Mouse (Mus musculus) embryonic facial prominence, embryonic 13.5 days (tissue): ENCODE measurements around the gene Psme1. TPM values are rescaled to one million over a fixed set of nuclear protein-coding genes. Genes with fewer than 3 reads are reported as not detected.
A peak's percentile ranks its signal among the peaks of the same experiment; 100 is the strongest.

ENCODE experiments used
- ATAC-seq: fragments of 200-750 bp; cut with Nextera tagmentation; 2 replicates; pipeline ENCODE4 v1.8.0; 2017; ENCODE audit warnings: low read depth; ENCODE audit not compliant: insufficient number of reproducible peaks, insufficient read depth, low FRiP score, low TSS enrichment
- H3K27ac ChIP-seq: fragments of 300-500 bp; sonication (generic); 2 replicates; pipeline ENCODE4 v1.5.1; 2015; ENCODE audit warnings: moderate library complexity, mild to moderate bottlenecking, inconsistent platforms
- H3K27me3 ChIP-seq: fragments of 300-500 bp; sonication (generic); 2 replicates; pipeline ENCODE4 v1.6.1; 2015; ENCODE audit warnings: mild to moderate bottlenecking, inconsistent platforms
- H3K36me3 ChIP-seq: fragments of 300-500 bp; sonication (generic); 2 replicates; pipeline ENCODE4 v1.6.1; 2015; ENCODE audit warnings: mild to moderate bottlenecking, inconsistent platforms
- H3K4me1 ChIP-seq: fragments of 300-500 bp; sonication (generic); 2 replicates; pipeline ENCODE4 v1.6.1; 2015; ENCODE audit warnings: inconsistent platforms
- H3K4me2 ChIP-seq: fragments of 300-500 bp; sonication (generic); 2 replicates; pipeline ENCODE4 v1.6.1; 2015; ENCODE audit warnings: moderate library complexity, mild to moderate bottlenecking, inconsistent platforms
- H3K4me3 ChIP-seq: fragments of 300-500 bp; sonication (generic); 2 replicates; pipeline ENCODE4 v1.5.1; 2015; ENCODE audit warnings: mild to moderate bottlenecking, inconsistent platforms
- H3K9ac ChIP-seq: fragments of 300-500 bp; sonication (generic); 2 replicates; pipeline ENCODE4 v1.6.1; 2015; ENCODE audit warnings: mild to moderate bottlenecking, inconsistent platforms
- H3K9me3 ChIP-seq: fragments of 300-500 bp; sonication (generic); 2 replicates; pipeline ENCODE4 v1.6.1; 2016; ENCODE audit warnings: inconsistent platforms
- WGBS: fragments of 180-500 bp; shearing (Covaris S2); methylation state at CpG from one replicate; pipeline ENCODE4 v1.1.7; 2015; ENCODE audit warnings: mixed read lengths; 5-methylcytosine and 5-hydroxymethylcytosine counted together
- polyA plus RNA-seq: library from polyadenylated mRNA; unstranded; fragments of >200 nt; fragmentation: Nextera tagmentation; extraction: Ambion mirVana; gene quantifications from 2 replicates; pipeline ENCODE4 v1.2.1, GENCODE M21; 2015

The Psme1 gene
- polyA plus RNA-seq, 1 experiment from 2014 or later, result 152 TPM

GRCm38 (mm10) chr14:55604823-55605222 lies 26.9 kb downstream of the Psme1 start:
- Histone ChIP-seq H3K27ac (peak overlapping the region; percentile 72; the same call in 1 of the 2 replicates), H3K4me3 (no peak overlapping the region), H3K27me3 (no peaks in the 10 kb centered on the region), H3K4me1 (peaks cover 15% of the 10 kb centered on the region), H3K9ac (no peak overlapping the region), H3K9me3 (no peaks in the 10 kb centered on the region), H3K36me3 (peaks cover 78% of the 10 kb centered on the region), H3K4me2 (peak overlapping the region; percentile 62)
- WGBS, result 78% methylated on average over 11 of the region's 11 CpGs
- no peak for ATAC-seq

- ATAC-seq, result no peak
- peaks cover 15% of the 10 kb centered on the region for H3K4me1 ChIP-seq
- no peak overlapping the region for H3K27ac ChIP-seq
- WGBS, result 89% methylated on average over 16 of the region's 16 CpGs
- no peak overlapping the region for H3K9ac ChIP-seq
- peaks cover 69% of the 10 kb centered on the region for H3K36me3 ChIP-seq
- no peak overlapping the region for H3K4me3 ChIP-seq
- H3K9me3 ChIP-seq, result no peaks in the 10 kb centered on the region
- no peaks in the 10 kb centered on the region for H3K27me3 ChIP-seq
- H3K4me2 ChIP-seq, result no peak overlapping the region
These were observed 28.0 kb downstream of the Psme1 start for GRCm38 (mm10) chr14:55605743-55606459.

- H3K27ac ChIP-seq, result no peak overlapping the region
- WGBS, result 97% methylated on average over 6 of the region's 6 CpGs
- H3K4me1 ChIP-seq, result peaks cover 12% of the 10 kb centered on the region
- H3K9me3 ChIP-seq, result no peaks in the 10 kb centered on the region
- no peaks in the 10 kb centered on the region for H3K27me3 ChIP-seq
- no peak for ATAC-seq
- H3K36me3 ChIP-seq, result peaks cover 45% of the 10 kb centered on the region
- H3K4me2 ChIP-seq, result no peak overlapping the region
- 0 out of 2 replicates have a peak overlapping the region, but pooled peaks have one; percentile 12 for H3K9ac ChIP-seq
- no peak overlapping the region for H3K4me3 ChIP-seq
These were observed 30.4 kb downstream of the Psme1 start for GRCm38 (mm10) chr14:55608339-55608738.

DNA sequence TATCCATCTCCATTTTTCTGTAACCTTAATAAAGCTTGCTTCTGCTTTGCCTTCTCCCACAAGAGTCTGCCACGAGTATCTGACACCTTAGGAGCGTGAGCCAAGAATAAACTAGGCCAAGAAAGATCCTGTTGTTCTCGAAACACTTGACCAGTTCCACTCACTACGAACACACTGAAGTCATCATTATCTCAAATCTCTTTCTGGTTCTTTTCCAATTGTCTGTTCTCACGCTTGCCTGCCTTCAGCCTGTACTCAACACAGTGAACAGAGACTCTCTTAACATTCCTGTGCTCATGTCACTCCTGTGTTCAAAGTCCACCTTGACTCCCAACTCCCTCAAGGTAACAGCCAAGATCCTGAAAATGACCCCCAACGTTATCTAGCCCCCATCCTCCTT lies 35.4 kb downstream of the Psme1 start:
- no peaks in the 10 kb centered on the region for H3K9me3 ChIP-seq
- no peak overlapping the region for H3K4me3 ChIP-seq
- peaks cover under 1% of the 10 kb centered on the region; the same call in 1 of the 2 replicates for H3K4me1 ChIP-seq
- WGBS, result 69% methylated on average over 6 of the region's 6 CpGs
- ATAC-seq, result no peak
- no peak overlapping the region for H3K9ac ChIP-seq
- H3K27ac ChIP-seq, result no peak overlapping the region
- peaks cover 16% of the 10 kb centered on the region for H3K36me3 ChIP-seq
- H3K27me3 ChIP-seq, result no peaks in the 10 kb centered on the region
- no peak overlapping the region for H3K4me2 ChIP-seq

DNA sequence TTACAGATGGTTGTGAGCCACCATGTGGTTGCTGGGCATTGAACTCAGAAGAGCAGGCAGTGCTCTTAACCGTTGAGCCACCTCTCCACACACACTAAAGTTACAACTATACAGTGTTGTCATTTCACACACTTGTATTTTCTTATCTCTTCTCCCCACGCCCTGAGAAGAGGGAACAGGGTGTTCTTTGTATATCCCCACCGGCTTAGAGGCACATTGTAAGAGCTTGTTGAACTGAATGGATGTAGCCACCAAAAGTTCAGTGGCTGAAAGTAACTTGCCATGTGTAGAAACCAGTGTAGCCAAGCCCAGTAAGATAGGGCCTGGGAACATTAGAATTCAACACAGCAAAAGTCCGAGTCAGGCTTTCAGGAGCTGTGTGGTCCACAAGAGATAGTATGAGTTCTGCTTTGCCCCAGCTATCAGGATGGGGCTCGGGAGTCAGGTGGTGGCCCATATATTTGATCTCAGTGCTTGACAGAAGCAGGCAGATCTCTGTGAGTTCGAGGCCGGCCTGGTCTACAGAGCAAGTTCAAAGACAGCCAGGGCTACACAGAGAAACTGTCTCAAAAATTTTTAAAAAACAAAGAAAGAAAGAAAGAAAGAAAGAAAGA lies 36.7 kb downstream of the Psme1 start:
- H3K27ac ChIP-seq, result no peak overlapping the region
- peaks cover 3% of the 10 kb centered on the region; the same call in 1 of the 2 replicates for H3K36me3 ChIP-seq
- no peak for ATAC-seq
- no peak overlapping the region for H3K4me3 ChIP-seq
- no peak overlapping the region for H3K9ac ChIP-seq
- WGBS, result 77% methylated on average over 7 of the region's 7 CpGs
- no peaks in the 10 kb centered on the region for H3K9me3 ChIP-seq
- peaks cover 6% of the 10 kb centered on the region; the same call in 1 of the 2 replicates for H3K4me1 ChIP-seq
- H3K27me3 ChIP-seq, result no peaks in the 10 kb centered on the region
- no peak overlapping the region for H3K4me2 ChIP-seq

GRCm38 (mm10) chr14:55615876-55616275 lies 38.0 kb downstream of the Psme1 start:
- no peak for ATAC-seq
- Histone ChIP-seq H3K36me3 (no peaks in the 10 kb centered on the region), H3K27ac (no peak overlapping the region), H3K4me2 (no peak overlapping the region), H3K9ac (no peak overlapping the region), H3K27me3 (no peaks in the 10 kb centered on the region), H3K4me3 (no peak overlapping the region), H3K9me3 (no peaks in the 10 kb centered on the region), H3K4me1 (peaks cover 6% of the 10 kb centered on the region; the same call in 1 of the 2 replicates)
- WGBS, result 38% methylated on average over 2 of the region's 2 CpGs

DNA sequence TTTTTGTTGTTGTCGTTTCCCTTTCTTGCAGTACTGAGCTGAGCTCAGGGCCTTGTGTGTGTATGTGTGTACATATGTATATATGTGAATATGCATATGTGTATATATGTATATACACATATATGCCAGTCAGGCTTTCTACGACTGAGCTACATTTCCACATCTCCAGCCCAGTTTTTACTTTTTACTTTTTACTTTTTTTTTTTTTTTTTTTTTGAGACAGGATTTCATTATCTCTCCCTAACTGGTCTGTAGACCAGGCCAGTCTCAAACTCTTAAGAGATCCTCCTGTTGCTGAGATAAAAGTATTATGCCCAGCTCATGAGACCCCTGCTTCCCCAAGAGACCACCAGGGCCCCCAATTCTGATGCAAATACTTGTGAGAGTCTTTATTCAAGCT lies 38.9 kb downstream of the Psme1 start:
- WGBS, result 75% methylated on average over 2 of the region's 2 CpGs
- no peak for ATAC-seq
- H3K4me3 ChIP-seq, result no peak overlapping the region
- no peak overlapping the region for H3K9ac ChIP-seq
- peaks cover 6% of the 10 kb centered on the region; the same call in 1 of the 2 replicates for H3K4me1 ChIP-seq
- H3K36me3 ChIP-seq, result no peaks in the 10 kb centered on the region
- H3K27me3 ChIP-seq, result no peaks in the 10 kb centered on the region
- H3K9me3 ChIP-seq, result no peaks in the 10 kb centered on the region
- H3K27ac ChIP-seq, result no peak overlapping the region
- H3K4me2 ChIP-seq, result no peak overlapping the region

DNA sequence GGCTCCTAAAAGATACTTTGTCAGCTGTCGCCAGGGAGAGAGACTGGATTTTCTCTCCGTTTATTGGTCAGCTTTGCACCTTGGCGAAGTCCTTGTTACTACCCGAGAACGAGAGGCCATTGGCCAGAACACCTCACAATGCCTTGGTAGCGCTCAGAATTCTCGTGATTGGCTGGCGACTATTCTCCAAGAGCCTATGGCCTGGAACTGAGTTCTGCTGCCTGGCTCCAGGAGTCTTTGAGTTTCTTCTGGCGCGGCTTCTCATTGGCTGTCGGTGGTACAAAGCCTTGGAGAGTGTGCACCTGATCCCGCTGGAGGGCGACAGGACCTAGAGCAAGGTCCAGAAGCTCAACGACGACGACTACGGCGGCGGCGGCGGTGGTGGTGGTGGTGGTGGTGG lies 39.9 kb downstream of the Psme1 start, which contains the start of gene Rec8:
TSS of gene Rec8 (plus strand) at position 216 of the 400 bp plus-strand sequence.
- H3K9me3 ChIP-seq, result no peaks in the 10 kb centered on the region
- no peaks in the 10 kb centered on the region for H3K27me3 ChIP-seq
- H3K4me1 ChIP-seq, result peaks cover 6% of the 10 kb centered on the region; the same call in 1 of the 2 replicates
- no peaks in the 10 kb centered on the region for H3K36me3 ChIP-seq
- WGBS, result 27% methylated on average over 21 of the region's 21 CpGs
- H3K4me3 ChIP-seq, result peak within 1 kb of the TSS; percentile 11
- no peak for ATAC-seq
- peak within 1 kb of the TSS; percentile 46; the same call in 1 of the 2 replicates for H3K9ac ChIP-seq
- H3K27ac ChIP-seq, result no peak within 1 kb of the TSS
- peak within 1 kb of the TSS; percentile 44 for H3K4me2 ChIP-seq

DNA sequence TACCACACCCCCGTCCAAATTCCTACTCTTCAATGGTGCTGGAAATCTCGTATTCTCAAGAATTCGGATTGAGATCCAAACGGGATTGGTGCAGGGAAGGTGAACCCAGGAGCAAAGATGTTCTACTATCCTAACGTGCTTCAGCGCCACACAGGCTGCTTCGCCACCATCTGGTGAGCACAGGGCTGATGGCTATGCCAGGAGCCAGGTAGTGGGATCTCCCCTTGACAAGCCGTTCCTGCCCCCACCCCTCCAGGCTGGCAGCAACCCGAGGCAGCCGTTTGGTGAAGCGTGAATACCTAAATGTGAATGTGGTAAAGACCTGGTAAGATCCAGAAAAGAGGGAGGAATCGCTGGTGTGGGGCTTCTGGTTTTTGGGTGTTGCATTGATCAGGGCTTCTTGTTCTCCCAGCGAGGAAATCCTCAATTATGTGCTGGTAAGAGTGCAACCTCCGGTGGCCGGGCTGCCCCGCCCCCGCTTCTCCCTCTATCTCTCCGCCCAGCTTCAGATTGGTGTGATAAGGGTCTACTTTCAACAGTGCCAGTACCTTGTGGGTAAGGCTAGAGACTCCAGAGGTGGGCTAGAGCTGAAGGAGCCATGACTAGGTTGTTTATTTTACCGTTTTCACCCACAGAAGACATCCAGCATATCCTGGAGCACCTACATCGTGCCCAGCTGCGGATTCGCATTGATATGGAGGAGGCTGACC lies 40.7 kb downstream of the Psme1 start:
- no peaks in the 10 kb centered on the region for H3K27me3 ChIP-seq
- H3K4me3 ChIP-seq, result peak overlapping the region; percentile 11
- peak overlapping the region; percentile 44 for H3K4me2 ChIP-seq
- peaks cover 6% of the 10 kb centered on the region; the same call in 1 of the 2 replicates for H3K4me1 ChIP-seq
- H3K36me3 ChIP-seq, result peaks cover under 1% of the 10 kb centered on the region; the same call in 1 of the 2 replicates
- H3K27ac ChIP-seq, result no peak overlapping the region
- H3K9ac ChIP-seq, result peak overlapping the region; percentile 46; the same call in 1 of the 2 replicates
- no peak for ATAC-seq
- no peaks in the 10 kb centered on the region for H3K9me3 ChIP-seq
- 41% methylated on average over 22 of the region's 22 CpGs for WGBS

- Histone ChIP-seq H3K36me3 (peaks cover 96% of the 10 kb centered on the region), H3K9me3 (no peaks in the 10 kb centered on the region), H3K27me3 (no peaks in the 10 kb centered on the region), H3K4me2 (no peak overlapping the region), H3K4me1 (no peaks in the 10 kb centered on the region), H3K27ac (no peak overlapping the region), H3K9ac (no peak overlapping the region), H3K4me3 (no peak overlapping the region)
- no peak for ATAC-seq
- 93% methylated on average over 27 of the region's 27 CpGs for WGBS
These were observed 50.3 kb downstream of the Psme1 start for GRCm38 (mm10) chr14:55628077-55628827.

- Histone ChIP-seq H3K4me3 (no peak overlapping the region), H3K9ac (no peak overlapping the region), H3K36me3 (peaks cover 98% of the 10 kb centered on the region), H3K4me2 (no peak overlapping the region), H3K27me3 (no peaks in the 10 kb centered on the region), H3K9me3 (no peaks in the 10 kb centered on the region), H3K27ac (no peak overlapping the region), H3K4me1 (peaks cover 6% of the 10 kb centered on the region)
- ATAC-seq, result no peak
- 57% methylated on average over 5 of the region's 5 CpGs for whole genome bisulfite sequencing
These were observed 51.4 kb downstream of the Psme1 start for GRCm38 (mm10) chr14:55629312-55629711.
